10 mouse cellular contexts compared by ENCODE assay signal in genomic region chr10:86819649-86820165, GRCm38 (mm10). TPM values are rescaled to one million over a fixed set of nuclear protein-coding genes. Genes with fewer than 3 reads are reported as not detected.
A peak's percentile ranks its signal among the peaks of the same experiment; 100 is the strongest.
DNase-seq lines count a peak whose midpoint lies in the region; ATAC-seq lines count a peak whose summit lies in the region.
"Had no signal": no experiment of that assay in that cellular context is flagged by ENCODE, and none has a peak within 500 bp of the region (broad histone marks: within the 10 kb centered on the region; RNA-seq: fewer than 3 reads in every experiment).

No protein-coding gene starts in this region.

- H3K4me3 ChIP-seq in forebrain, embryonic 16.5 days (replicated peaks; ENCODE audit: low read length): no peak overlapping the region
- no peak overlapping the region for H3K4me3 ChIP-seq in hindbrain, embryonic 15.5 days
- no peak overlapping the region for H3K4me3 ChIP-seq in midbrain, embryonic 14.5 days (replicated peaks; ENCODE audit: low read depth, low read length)
- H3K4me3 ChIP-seq in kidney, embryonic 15.5 days (replicated peaks): no peak overlapping the region

- H3K36me3 ChIP-seq in forebrain, embryonic 16.5 days (ENCODE audit: control insufficient read depth, insufficient read depth): 0 out of 2 replicates have a peak, but pooled peaks cover 2% of the 10 kb centered on the region
- peaks cover 17% of the 10 kb centered on the region for H3K36me3 ChIP-seq in hindbrain, embryonic 15.5 days
- peaks cover 22% of the 10 kb centered on the region for H3K36me3 ChIP-seq in midbrain, embryonic 14.5 days (ENCODE audit: control insufficient read depth, insufficient read depth, low read length)
- H3K36me3 ChIP-seq in kidney, embryonic 15.5 days: peaks cover 4% of the 10 kb centered on the region; the same call in 1 of the 2 replicates

- DNase-seq in layer of hippocampus, postnatal 10 days (ENCODE audit: low spot score in 2 of 2): peak; percentile 36 to 59
- DNase-seq in layer of hippocampus, adult 11-12 months (ENCODE audit: low spot score): no peak
- DNase-seq in midbrain, embryonic 14.5 days: peak; percentile 77
- DNase-seq in thymus, adult 18-20 months: no peak
- DNase-seq in spleen, adult 12 weeks (ENCODE audit: low spot score): no peak

- H3K27ac ChIP-seq in forebrain, embryonic 16.5 days (ENCODE audit: low read length): no peak overlapping the region
- peak overlapping the region; percentile 19 for H3K27ac ChIP-seq in hindbrain, embryonic 15.5 days (replicated peaks)
- peak overlapping the region; percentile 53 for H3K27ac ChIP-seq in midbrain, embryonic 14.5 days (replicated peaks; ENCODE audit: low read depth, low read length)
- H3K27ac ChIP-seq in kidney, embryonic 15.5 days: no peak overlapping the region

- H3K4me2 ChIP-seq in forebrain, embryonic 16.5 days (ENCODE audit: low read length): no peak overlapping the region
- H3K4me2 ChIP-seq in hindbrain, embryonic 15.5 days: 0 out of 2 replicates have a peak overlapping the region, but pooled peaks have one; percentile 9
- H3K4me2 ChIP-seq in midbrain, embryonic 14.5 days (ENCODE audit: low read length): no peak overlapping the region
- no peak overlapping the region for H3K4me2 ChIP-seq in kidney, embryonic 15.5 days

- ATAC-seq in forebrain, embryonic 16.5 days: peak; percentile 75
- peak; percentile 83 for ATAC-seq in hindbrain, embryonic 15.5 days (ENCODE audit: low FRiP score, low read depth)
- peak; percentile 48 for ATAC-seq in midbrain, embryonic 14.5 days (ENCODE audit: low FRiP score, low TSS enrichment)
- ATAC-seq in kidney, embryonic 15.5 days (replicated peaks; ENCODE audit: low FRiP score): no peak

- WGBS in forebrain, embryonic 16.5 days: 15% methylated on average over 8 of the region's 8 CpGs
- WGBS in hindbrain, embryonic 15.5 days: 13% methylated on average over 8 of the region's 8 CpGs
- 21% methylated on average over 8 of the region's 8 CpGs for WGBS in midbrain, embryonic 14.5 days
- WGBS in kidney, embryonic 15.5 days: 49% methylated on average over 8 of the region's 8 CpGs

- H3K9ac ChIP-seq in forebrain, embryonic 16.5 days (replicated peaks; ENCODE audit: low read depth, low read length): no peak overlapping the region
- H3K9ac ChIP-seq in hindbrain, embryonic 15.5 days: no peak overlapping the region
- H3K9ac ChIP-seq in midbrain, embryonic 14.5 days (replicated peaks; ENCODE audit: low read length): no peak overlapping the region
- H3K9ac ChIP-seq in kidney, embryonic 15.5 days: no peak overlapping the region

- H3K27me3 ChIP-seq in forebrain, embryonic 16.5 days (replicated peaks; ENCODE audit: control insufficient read depth, insufficient read depth, low read length): no peaks in the 10 kb centered on the region
- no peaks in the 10 kb centered on the region for H3K27me3 ChIP-seq in hindbrain, embryonic 15.5 days
- H3K27me3 ChIP-seq in midbrain, embryonic 14.5 days (ENCODE audit: control insufficient read depth, insufficient read depth, low read length): no peaks in the 10 kb centered on the region
- no peaks in the 10 kb centered on the region for H3K27me3 ChIP-seq in kidney, embryonic 15.5 days

- no peaks in the 10 kb centered on the region for H3K9me3 ChIP-seq in forebrain, embryonic 16.5 days (ENCODE audit: control insufficient read depth, low read length)
- H3K9me3 ChIP-seq in hindbrain, embryonic 15.5 days: no peaks in the 10 kb centered on the region
- no peaks in the 10 kb centered on the region for H3K9me3 ChIP-seq in midbrain, embryonic 14.5 days (ENCODE audit: control insufficient read depth, low read length)
- H3K9me3 ChIP-seq in kidney, embryonic 15.5 days (replicated peaks): no peaks in the 10 kb centered on the region
- H3K9me3 ChIP-seq: G1E had no signal

- H3K4me1 ChIP-seq in forebrain, embryonic 16.5 days (replicated peaks; ENCODE audit: control insufficient read depth, insufficient read depth, low read length): peaks cover 7% of the 10 kb centered on the region
- peaks cover 8% of the 10 kb centered on the region for H3K4me1 ChIP-seq in hindbrain, embryonic 15.5 days (replicated peaks)
- H3K4me1 ChIP-seq in midbrain, embryonic 14.5 days (ENCODE audit: control insufficient read depth, insufficient read depth, low read length): peaks cover 6% of the 10 kb centered on the region
- peaks cover 31% of the 10 kb centered on the region for H3K4me1 ChIP-seq in kidney, embryonic 15.5 days

RNA-seq across cellular contexts. Expression of gene Nt5dc3, which starts 40.9 kb away (rescaled TPM):
- total RNA-seq in layer of hippocampus, postnatal 10 days (2021): 100 to 1,000 TPM in 1 of 2 experiments, 10 to 100 TPM in 1; 86.3 to 102 TPM
- polyA plus RNA-seq in forebrain, embryonic 16.5 days (2015; fragmentation: Nextera tagmentation; extraction: Ambion mirVana): 7.8 and 8.1 TPM in 2 replicates
- 10.8 and 12.0 TPM in 2 replicates for polyA plus RNA-seq in hindbrain, embryonic 15.5 days (2015; fragmentation: Nextera tagmentation; extraction: Ambion mirVana)
- 14.9 and 17.2 TPM in 2 replicates for polyA plus RNA-seq in midbrain, embryonic 14.5 days (2014; fragmentation: Nextera tagmentation; extraction: Ambion mirVana)
- 1.2 and 1.4 TPM in 2 replicates for polyA plus RNA-seq in kidney, embryonic 15.5 days (2015; fragmentation: Nextera tagmentation; extraction: Ambion mirVana)

RNA-seq across cellular contexts. Expression of gene Gm49358, which starts 55.9 kb away (rescaled TPM):
- 10 to 100 TPM; 23.7 to 29.2 TPM for total RNA-seq in layer of hippocampus, postnatal 10 days (2021)
- not detected in 2 replicates for polyA plus RNA-seq in forebrain, embryonic 16.5 days (2015; fragmentation: Nextera tagmentation; extraction: Ambion mirVana)
- not detected in 2 replicates for polyA plus RNA-seq in hindbrain, embryonic 15.5 days (2015; fragmentation: Nextera tagmentation; extraction: Ambion mirVana)
- 0.87 TPM in 1 of 2 replicates, not detected in the other for polyA plus RNA-seq in midbrain, embryonic 14.5 days (2014; fragmentation: Nextera tagmentation; extraction: Ambion mirVana)
- not detected in 2 replicates for polyA plus RNA-seq in kidney, embryonic 15.5 days (2015; fragmentation: Nextera tagmentation; extraction: Ambion mirVana)
- total RNA-seq: G1E had no signal
- polyA plus RNA-seq: G1E; gonadal fat pad, adult 2 months had no signal

Comparison
In these comparisons a context has a peak if more than half of its experiments do, and no peak if none do; other contexts are left out.
1. DNase-seq: peak in layer of hippocampus, postnatal 10 days (2 of 2) and midbrain, embryonic 14.5 days (single experiment); none in layer of hippocampus, adult 11-12 months (single experiment), thymus, adult 18-20 months (0 of 2) and spleen, adult 12 weeks (single experiment).
2. H3K27ac ChIP-seq: peak in hindbrain, embryonic 15.5 days (single experiment) and midbrain, embryonic 14.5 days (single experiment); none in forebrain, embryonic 16.5 days (single experiment) and kidney, embryonic 15.5 days (single experiment).